Mouse (Mus musculus): Measurements from ENCODE around the gene Chd1.

GRCm38 (mm10) chr17:15746696-15747095, 41.9 kb downstream of the Chd1 start:
- TF ChIP-seq EP300 (IDR thresholded peaks at IDR 0.05) = no peak
- no peak for TF ChIP-seq CTCF (IDR thresholded peaks at IDR 0.05)

Data from lung, postnatal 0 days (tissue).